Mouse (Mus musculus) limb, embryonic 11.5 days (tissue): Measurements from ENCODE around the gene Ly75. TPM values are rescaled to one million over a fixed set of nuclear protein-coding genes. Genes with fewer than 3 reads are reported as not detected.

Experiments used
- ATAC-seq: fragments of 200-750 bp; cut with Nextera tagmentation; 2 replicates; pipeline ENCODE4 v1.8.0; 2017; ENCODE audit warnings: low read depth; ENCODE audit not compliant: insufficient number of reproducible peaks, low FRiP score, low TSS enrichment
- DNase-seq: peaks from one replicate; pipeline ENCODE4 v3.0.0-alpha.2; 2015; ENCODE audit warnings: low spot score
- H3K27ac ChIP-seq: fragments of 300-500 bp; sonication (generic); replicated peaks from 2 replicates; pipeline ENCODE4 v1.5.1; 2014; ENCODE audit warnings: low read depth, mild to moderate bottlenecking, low read length
- H3K27me3 ChIP-seq: fragments of 300-500 bp; sonication (generic); 2 replicates; pipeline ENCODE4 v1.6.1; 2014; ENCODE audit warnings: mild to moderate bottlenecking, low read length, mixed read lengths; ENCODE audit not compliant: control insufficient read depth, insufficient read depth
- H3K36me3 ChIP-seq: fragments of 300-500 bp; sonication (generic); 2 replicates; pipeline ENCODE4 v1.6.1; 2014; ENCODE audit warnings: mild to moderate bottlenecking, low read length, moderate library complexity, mixed read lengths; ENCODE audit not compliant: control insufficient read depth, insufficient read depth
- H3K4me1 ChIP-seq: fragments of 300-500 bp; sonication (generic); 2 replicates; pipeline ENCODE4 v1.6.1; 2014; ENCODE audit warnings: low read length, mixed read lengths; ENCODE audit not compliant: control insufficient read depth, insufficient read depth
- H3K4me2 ChIP-seq: fragments of 300-500 bp; sonication (generic); 2 replicates; pipeline ENCODE4 v1.6.1; 2014; ENCODE audit warnings: low read depth, mild to moderate bottlenecking, moderate library complexity; ENCODE audit not compliant: severe bottlenecking
- H3K4me3 ChIP-seq: fragments of 300-500 bp; sonication (generic); 2 replicates; pipeline ENCODE4 v1.5.1; 2014; ENCODE audit warnings: low read depth, low read length
- H3K9ac ChIP-seq: fragments of 300-500 bp; sonication (generic); 2 replicates; pipeline ENCODE4 v1.6.1; 2014; ENCODE audit warnings: mild to moderate bottlenecking, low read length
- H3K9me3 ChIP-seq: fragments of 300-500 bp; sonication (generic); 2 replicates; pipeline ENCODE4 v1.6.1; 2016; ENCODE audit warnings: low read length; ENCODE audit not compliant: control insufficient read depth
- WGBS: fragments of 180-500 bp; shearing (Covaris S2); extraction: QIAGEN DNeasy Blood & Tissue Kit; methylation state at CpG from one replicate; pipeline ENCODE4 v1.1.7; 2014; 5-methylcytosine and 5-hydroxymethylcytosine counted together
- polyA plus RNA-seq: library from polyadenylated mRNA; unstranded; fragments of >200 nt; fragmentation: Nextera tagmentation; extraction: Ambion mirVana; gene quantifications from 2 replicates; pipeline ENCODE4 v1.2.1, GENCODE M21; 2014

Ly75 gene
- polyA plus RNA-seq, 1 experiment from 2014 or later, result 6.3 TPM

DNA sequence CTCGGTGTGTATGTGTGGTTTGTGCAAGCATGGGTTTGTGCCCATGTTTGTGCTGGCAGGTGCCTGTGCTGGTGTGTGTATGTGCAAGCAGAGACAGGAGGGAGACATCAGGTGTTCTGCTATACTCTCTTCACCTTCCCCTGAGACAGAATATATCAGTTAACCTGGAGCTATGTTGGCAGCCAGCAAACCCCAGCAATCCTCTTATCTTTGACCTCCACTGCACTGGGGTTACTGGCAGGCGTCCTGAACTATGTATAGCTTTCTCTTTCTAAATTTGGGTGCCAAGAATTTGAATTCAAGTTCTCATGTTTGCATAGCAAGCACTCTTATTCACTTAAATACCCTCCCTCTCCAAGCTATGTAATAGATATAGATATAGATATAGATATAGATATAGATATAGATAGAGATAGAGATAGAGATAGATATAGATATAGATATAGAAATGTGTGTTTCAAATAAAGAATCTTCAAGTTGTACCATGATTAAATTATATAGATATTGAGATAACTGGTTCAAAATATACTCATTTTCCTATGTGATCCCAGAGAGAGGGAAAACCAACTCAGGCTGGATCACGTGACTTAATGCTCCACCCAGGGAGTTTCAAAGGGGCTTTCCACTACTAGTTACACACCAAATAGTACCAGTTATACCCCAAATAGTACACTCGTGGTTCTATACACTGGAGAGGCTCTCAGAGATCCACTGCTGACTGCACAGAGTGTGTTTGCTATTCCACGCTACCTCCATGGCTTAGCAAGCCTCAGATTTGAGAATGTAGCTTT, 17.1 kb downstream of the Ly75 start:
- Histone ChIP-seq H3K27ac (no peak overlapping the region), H3K4me2 (no peak overlapping the region), H3K9ac (no peak overlapping the region), H3K27me3 (no peaks in the 10 kb centered on the region), H3K36me3 (no peaks in the 10 kb centered on the region), H3K9me3 (no peaks in the 10 kb centered on the region), H3K4me3 (no peak overlapping the region), H3K4me1 (no peaks in the 10 kb centered on the region)
- ATAC-seq, result no peak
- WGBS, result 80% methylated on average over 5 of the region's 5 CpGs
- DNase-seq, result no peak

DNA sequence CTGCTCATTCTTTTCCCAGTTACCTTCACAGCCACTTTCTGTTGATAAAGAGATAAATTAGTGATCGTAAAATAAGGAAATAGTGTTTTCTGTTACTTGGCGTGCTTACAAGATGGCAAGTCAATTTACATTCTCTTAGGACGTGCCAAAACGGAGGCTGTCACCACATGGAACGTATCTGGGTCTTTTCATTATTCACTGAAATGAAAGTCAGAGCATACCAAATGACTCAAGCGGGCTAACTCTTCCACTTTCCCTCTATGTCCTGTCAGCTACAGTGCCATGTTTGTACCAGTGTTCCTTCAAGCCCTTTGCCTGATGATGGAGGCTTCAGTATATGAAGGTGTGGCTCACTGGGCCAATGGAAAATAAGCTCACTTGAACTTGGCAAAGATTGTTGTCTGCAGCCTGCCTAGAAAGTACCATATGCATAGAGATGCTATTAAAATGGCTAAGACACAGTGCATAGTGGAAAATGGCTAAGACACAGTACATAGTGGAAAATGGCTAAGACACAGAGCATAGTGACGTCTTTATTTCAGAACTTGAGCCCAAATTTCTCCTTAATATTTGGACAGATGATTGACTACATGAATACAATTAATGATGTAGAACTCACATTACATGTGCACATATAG, 17.8 kb downstream of the Ly75 start:
- Histone ChIP-seq H3K9me3 (no peaks in the 10 kb centered on the region), H3K4me1 (no peaks in the 10 kb centered on the region), H3K27ac (no peak overlapping the region), H3K27me3 (no peaks in the 10 kb centered on the region), H3K4me3 (no peak overlapping the region), H3K36me3 (no peaks in the 10 kb centered on the region), H3K4me2 (no peak overlapping the region), H3K9ac (no peak overlapping the region)
- WGBS, result 87% methylated on average over 7 of the region's 7 CpGs
- ATAC-seq (no peak), DNase-seq (no peak)

DNA sequence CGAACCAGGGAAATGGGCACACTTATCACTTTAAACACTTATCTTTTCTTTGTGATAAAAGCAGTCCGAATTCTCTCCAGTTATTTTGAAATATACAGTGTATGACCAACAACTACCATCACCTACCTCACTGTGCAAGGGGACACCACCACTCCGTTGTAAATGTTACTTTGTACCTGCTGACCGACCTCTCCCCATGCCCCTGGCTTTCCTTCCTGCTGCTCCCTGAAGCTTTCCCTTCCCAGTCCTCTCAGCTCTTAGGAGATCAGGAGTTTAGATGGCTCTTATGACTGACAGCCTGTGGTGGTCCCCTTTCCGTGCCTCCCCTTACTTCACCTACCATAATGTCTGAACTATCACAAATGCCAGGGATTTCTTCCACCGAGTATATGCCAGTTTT, 21.0 kb downstream of the Ly75 start:
- no peaks in the 10 kb centered on the region for H3K4me1 ChIP-seq
- H3K9me3 ChIP-seq, result no peaks in the 10 kb centered on the region
- H3K27me3 ChIP-seq, result no peaks in the 10 kb centered on the region
- DNase-seq (no peak), ATAC-seq (no peak)
- H3K36me3 ChIP-seq, result no peaks in the 10 kb centered on the region
- H3K4me3 ChIP-seq, result no peak overlapping the region
- 85% methylated on average over 6 of the region's 6 CpGs for WGBS
- H3K9ac ChIP-seq, result no peak overlapping the region
- H3K27ac ChIP-seq, result no peak overlapping the region
- no peak overlapping the region for H3K4me2 ChIP-seq

DNA sequence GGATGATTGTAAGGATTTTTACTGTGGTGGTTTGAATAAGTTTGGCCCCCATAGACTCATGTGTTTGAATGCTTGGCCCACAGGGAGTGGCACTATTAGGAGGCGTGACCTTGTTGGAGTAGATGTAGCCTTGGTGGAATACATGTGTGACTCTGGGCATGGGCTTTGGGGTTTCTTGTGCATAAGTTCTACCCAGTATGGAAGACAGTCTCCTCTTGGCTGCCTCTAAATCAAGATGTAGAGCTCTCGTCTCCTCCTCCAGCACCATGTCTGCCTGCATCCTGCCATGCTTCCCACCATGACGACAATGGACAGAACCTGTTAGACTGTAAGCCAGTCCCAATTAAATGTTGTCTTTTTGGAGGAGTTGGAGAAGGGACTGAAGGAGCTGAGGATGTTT, 23.3 kb downstream of the Ly75 start:
- Histone ChIP-seq H3K4me3 (no peak overlapping the region), H3K4me1 (no peaks in the 10 kb centered on the region), H3K9ac (no peak overlapping the region), H3K36me3 (no peaks in the 10 kb centered on the region), H3K27ac (no peak overlapping the region), H3K9me3 (no peaks in the 10 kb centered on the region), H3K27me3 (no peaks in the 10 kb centered on the region), H3K4me2 (no peak overlapping the region)
- no peak for ATAC-seq
- WGBS, result 95% methylated on average over 3 of the region's 3 CpGs
- no peak for DNase-seq

DNA sequence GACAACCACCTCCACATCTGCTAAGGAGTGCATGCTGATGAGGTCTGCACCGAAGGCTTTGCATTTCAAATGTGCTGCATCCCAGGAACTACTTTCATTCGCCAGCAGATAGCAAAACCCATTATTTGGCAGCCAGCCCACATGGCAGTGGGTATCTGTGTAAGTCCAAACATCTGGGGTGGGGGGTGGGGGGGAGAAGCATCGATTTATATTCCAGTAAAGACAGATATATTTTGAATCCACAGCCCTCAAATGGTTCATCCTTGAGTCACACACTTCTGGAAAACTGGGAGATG, 27.8 kb downstream of the Ly75 start:
- 49% methylated on average over 3 of the region's 3 CpGs for WGBS
- Histone ChIP-seq H3K27me3 (no peaks in the 10 kb centered on the region), H3K4me1 (no peaks in the 10 kb centered on the region), H3K4me3 (no peak overlapping the region), H3K27ac (no peak overlapping the region), H3K9ac (no peak overlapping the region), H3K4me2 (no peak overlapping the region), H3K9me3 (no peaks in the 10 kb centered on the region), H3K36me3 (no peaks in the 10 kb centered on the region)
- DNase-seq (no peak), ATAC-seq (no peak)

DNA sequence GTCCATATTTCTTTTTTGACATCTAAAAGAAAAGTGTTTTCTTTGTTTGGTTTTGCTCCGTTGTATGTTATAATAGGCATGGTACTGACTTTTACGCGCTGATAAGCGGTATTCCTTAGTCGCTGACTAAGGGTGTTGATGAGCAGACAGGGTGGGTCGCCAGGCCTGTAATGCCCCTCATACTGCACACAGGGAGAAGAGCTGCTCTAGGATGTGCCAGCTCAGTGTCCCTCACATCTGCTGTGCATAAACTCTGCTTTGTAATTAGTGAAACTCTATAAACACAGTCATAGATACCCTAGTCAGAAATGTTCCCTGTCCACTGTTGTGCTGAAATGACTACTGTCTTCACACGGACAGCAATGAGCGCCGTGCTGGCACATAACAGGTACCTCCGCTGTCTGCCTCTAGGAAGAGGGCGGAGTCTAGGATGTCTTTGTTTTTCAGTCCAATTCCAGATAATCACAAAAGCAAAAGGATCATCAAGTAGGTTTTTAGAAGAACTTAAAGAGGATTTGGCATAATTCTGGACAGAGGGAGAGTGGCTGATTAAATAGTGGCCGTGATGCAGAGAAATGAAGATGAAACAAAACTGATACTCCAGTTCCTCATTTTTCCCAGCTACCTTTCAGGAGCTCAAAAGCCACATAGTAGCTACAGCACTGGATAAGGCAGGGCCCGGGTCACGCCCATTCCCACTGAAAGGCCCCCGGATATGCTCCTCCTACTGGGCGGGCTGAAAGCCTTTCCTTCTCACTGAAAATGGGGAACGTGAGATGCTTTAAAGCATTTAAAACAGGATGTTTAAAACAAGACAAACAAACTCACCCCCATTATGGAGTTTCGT, 28.3 kb downstream of the Ly75 start:
- H3K9ac ChIP-seq, result no peak overlapping the region
- H3K9me3 ChIP-seq, result no peaks in the 10 kb centered on the region
- no peak overlapping the region for H3K27ac ChIP-seq
- ATAC-seq (no peak), DNase-seq (no peak)
- no peaks in the 10 kb centered on the region for H3K36me3 ChIP-seq
- H3K27me3 ChIP-seq, result no peaks in the 10 kb centered on the region
- H3K4me3 ChIP-seq, result no peak overlapping the region
- 72% methylated on average over 18 of the region's 18 CpGs for WGBS
- no peaks in the 10 kb centered on the region for H3K4me1 ChIP-seq
- H3K4me2 ChIP-seq, result no peak overlapping the region

DNA sequence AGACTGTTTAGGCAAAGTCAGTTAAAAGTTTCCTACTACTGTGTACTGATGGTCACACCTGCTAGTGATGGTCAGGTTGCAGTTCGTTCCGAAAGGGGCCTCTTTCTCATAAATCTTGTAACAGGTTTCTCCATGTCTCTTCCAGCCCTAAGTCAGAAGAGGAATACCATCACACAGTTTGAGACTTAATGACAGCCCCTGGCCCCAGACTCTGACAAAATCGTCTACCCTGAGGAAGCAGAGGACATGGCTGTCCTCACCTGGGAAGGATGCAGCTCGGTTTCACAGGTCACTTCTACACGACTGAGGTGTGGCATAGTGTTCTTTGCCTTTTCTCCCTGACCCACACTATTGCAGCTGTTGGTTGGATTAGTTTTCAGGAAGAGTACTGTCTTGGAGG, 30.8 kb downstream of the Ly75 start:
- DNase-seq (no peak), ATAC-seq (no peak)
- Histone ChIP-seq H3K36me3 (no peaks in the 10 kb centered on the region), H3K4me2 (no peak overlapping the region), H3K4me1 (no peaks in the 10 kb centered on the region), H3K27me3 (no peaks in the 10 kb centered on the region), H3K9me3 (no peaks in the 10 kb centered on the region), H3K27ac (no peak overlapping the region), H3K9ac (no peak overlapping the region), H3K4me3 (no peak overlapping the region)
- 82% methylated on average over 5 of the region's 5 CpGs for WGBS

DNA sequence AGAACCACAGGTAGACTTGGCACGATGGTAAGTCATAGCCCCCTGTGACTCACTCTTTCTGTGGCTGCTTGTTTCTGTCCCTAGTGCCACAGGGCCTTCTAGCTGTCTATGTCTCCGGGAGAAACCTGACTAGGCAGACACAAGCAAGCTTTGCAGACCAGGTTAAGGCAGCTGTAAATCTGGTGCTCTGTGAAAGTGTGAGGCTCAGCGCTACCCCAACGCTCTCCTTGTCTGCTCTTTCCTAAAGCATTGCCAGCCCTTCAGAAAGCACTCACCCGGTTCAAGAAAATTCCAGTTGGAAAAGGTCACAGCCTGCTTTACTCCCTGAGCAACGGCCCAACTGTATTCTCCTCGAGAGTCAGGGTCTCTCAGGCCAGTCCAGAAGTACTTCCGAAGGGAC, 31.3 kb downstream of the Ly75 start:
- Histone ChIP-seq H3K9ac (no peak overlapping the region), H3K9me3 (no peaks in the 10 kb centered on the region), H3K4me3 (no peak overlapping the region), H3K4me1 (no peaks in the 10 kb centered on the region), H3K4me2 (no peak overlapping the region), H3K36me3 (no peaks in the 10 kb centered on the region), H3K27ac (no peak overlapping the region), H3K27me3 (no peaks in the 10 kb centered on the region)
- WGBS, result 83% methylated on average over 8 of the region's 8 CpGs
- DNase-seq, result no peak
- ATAC-seq, result no peak
